Mouse (Mus musculus): ENCODE data around the gene Cks1b. TPM values are rescaled to one million over a fixed set of nuclear protein-coding genes. Genes with fewer than 3 reads are reported as not detected.

Gene Cks1b
- polyA plus RNA-seq, 1 experiment from 2014 or later = 13.1 TPM

DNA sequence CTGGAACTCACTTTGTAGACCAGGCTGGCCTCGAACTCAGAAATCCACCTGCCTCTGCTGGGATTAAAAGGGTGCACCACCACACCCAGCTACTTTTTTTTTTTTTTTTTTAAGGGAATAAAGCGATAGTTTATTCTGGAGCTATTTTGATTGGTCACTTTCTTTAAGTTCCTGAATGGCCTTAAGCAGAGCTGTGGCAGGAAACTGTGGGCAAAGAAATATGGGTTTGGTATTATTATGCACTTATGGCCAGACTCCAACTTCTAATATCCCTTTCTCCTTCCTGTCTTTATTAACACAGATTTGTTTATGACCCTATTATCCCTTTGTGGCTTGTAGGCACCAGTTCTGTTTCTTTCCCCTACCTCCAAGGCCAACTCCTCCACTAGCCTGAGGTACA is 2.2 kb upstream of the Cks1b start:
- WGBS (ENCODE audit: missing documents) = 17% methylated on average over 1 of the region's 2 CpGs
- Histone ChIP-seq H3K4me3 (ENCODE audit: inconsistent target) (no peak overlapping the region), H3K79me2 (ENCODE audit: inconsistent target) (peaks cover 81% of the 10 kb centered on the region), H3K36me3 (ENCODE audit: inconsistent target) (peaks cover 19% of the 10 kb centered on the region), H3K27ac (peak overlapping the region; percentile 33)

DNA sequence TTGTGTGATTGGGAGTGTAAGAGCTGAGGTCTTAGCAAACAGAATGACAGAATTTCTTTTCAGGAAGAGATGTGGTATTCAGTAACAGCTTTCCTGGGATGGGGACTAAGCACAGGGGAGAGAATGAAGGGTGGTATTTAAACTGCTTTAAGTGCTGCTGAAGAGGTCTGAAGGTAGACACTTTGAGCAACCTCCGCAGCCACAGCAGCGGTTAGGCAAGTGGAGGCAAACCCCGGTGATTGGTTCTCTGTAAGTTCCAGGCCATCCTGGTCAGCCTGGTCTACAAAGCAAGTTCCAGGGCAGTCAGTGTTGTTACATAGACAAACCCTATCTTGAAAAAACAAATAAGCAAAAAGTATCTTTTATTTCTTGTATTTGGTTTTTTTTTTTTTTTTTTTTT is 1.8 kb upstream of the Cks1b start:
- Histone ChIP-seq H3K4me3 (ENCODE audit: inconsistent target) (peak overlapping the region; percentile 93), H3K27ac (peak overlapping the region; percentile 96), H3K79me2 (ENCODE audit: inconsistent target) (peaks cover 79% of the 10 kb centered on the region), H3K36me3 (ENCODE audit: inconsistent target) (peaks cover 16% of the 10 kb centered on the region)
- 46% methylated on average over 3 of the region's 3 CpGs for WGBS (ENCODE audit: missing documents)

DNA sequence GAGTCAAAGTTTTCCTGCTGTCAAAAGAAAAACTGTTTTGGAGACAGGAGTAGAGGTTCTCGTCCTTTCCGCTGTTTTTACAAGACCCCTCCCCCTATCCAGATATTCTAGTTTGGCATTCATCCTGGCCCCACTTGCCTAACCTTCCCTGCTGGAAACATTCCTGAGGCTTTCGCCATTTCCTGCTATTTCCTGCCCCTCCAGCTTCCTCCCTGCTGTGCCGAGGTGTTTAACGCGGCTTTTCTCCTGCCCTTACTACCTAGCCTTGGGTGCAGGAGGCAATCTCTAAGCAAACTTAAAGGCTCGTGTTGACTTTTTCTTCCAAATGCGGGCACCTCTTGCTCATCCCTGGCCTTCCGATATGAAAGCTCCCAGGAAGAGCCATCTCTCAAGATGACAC is 1.4 kb upstream of the Cks1b start:
- Histone ChIP-seq H3K4me3 (ENCODE audit: inconsistent target) (peak overlapping the region; percentile 93), H3K27ac (peak overlapping the region; percentile 96), H3K36me3 (ENCODE audit: inconsistent target) (peaks cover 12% of the 10 kb centered on the region), H3K79me2 (ENCODE audit: inconsistent target) (peaks cover 75% of the 10 kb centered on the region)
- 10% methylated on average over 9 of the region's 9 CpGs for WGBS (ENCODE audit: missing documents)

DNA sequence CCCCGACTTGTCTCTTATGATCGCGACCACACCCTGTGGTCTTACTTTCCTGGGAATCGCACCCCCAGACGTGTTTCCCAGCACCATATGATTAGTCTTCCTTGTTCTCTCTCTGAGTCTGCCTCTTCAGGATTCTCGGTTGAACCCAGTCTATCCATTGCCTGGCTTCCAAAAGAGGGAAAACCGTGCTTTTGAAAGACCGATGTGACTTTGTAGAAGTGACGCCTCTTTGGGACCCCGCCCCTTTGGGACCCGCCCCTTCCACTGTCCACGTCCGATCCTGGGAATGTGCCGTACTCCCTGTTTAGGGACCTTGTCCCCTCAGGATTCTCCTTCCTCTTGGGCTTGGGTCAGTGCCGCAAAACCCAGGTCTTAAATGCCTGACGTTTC is 673 bp upstream of the Cks1b start:
- 1% methylated on average over 16 of the region's 16 CpGs for WGBS (ENCODE audit: missing documents)
- peaks cover 68% of the 10 kb centered on the region for H3K79me2 ChIP-seq (ENCODE audit: inconsistent target)
- peak overlapping the region; percentile 93 for H3K4me3 ChIP-seq (ENCODE audit: inconsistent target)
- H3K36me3 ChIP-seq (ENCODE audit: inconsistent target) = peaks cover 5% of the 10 kb centered on the region; the same call in 1 of the 2 replicates
- H3K27ac ChIP-seq = peak overlapping the region; percentile 96

DNA sequence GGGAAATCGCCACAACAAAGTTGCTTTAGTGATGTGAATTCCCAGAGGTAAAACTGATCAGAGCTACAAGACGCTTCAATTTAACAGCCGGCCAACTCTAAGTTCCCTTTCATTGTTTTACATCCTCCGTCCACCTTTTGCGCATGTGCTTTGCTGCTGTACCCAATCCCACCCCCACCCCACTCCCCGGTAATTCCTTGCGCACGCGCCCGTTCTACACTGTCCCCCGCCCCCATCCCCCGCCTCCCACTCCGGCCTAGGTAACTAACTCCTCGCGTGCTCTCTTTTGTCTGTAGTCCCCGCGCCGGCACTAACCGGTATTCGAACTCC is 378 bp downstream of the Cks1b start:
- under 1% methylated on average over 20 of the region's 20 CpGs for whole genome bisulfite sequencing (ENCODE audit: missing documents)
- H3K79me2 ChIP-seq (ENCODE audit: inconsistent target) = peaks cover 60% of the 10 kb centered on the region
- H3K36me3 ChIP-seq (ENCODE audit: inconsistent target) = no peaks in the 10 kb centered on the region
- peak overlapping the region; percentile 93 for H3K4me3 ChIP-seq (ENCODE audit: inconsistent target)
- peak overlapping the region; percentile 96 for H3K27ac ChIP-seq

DNA sequence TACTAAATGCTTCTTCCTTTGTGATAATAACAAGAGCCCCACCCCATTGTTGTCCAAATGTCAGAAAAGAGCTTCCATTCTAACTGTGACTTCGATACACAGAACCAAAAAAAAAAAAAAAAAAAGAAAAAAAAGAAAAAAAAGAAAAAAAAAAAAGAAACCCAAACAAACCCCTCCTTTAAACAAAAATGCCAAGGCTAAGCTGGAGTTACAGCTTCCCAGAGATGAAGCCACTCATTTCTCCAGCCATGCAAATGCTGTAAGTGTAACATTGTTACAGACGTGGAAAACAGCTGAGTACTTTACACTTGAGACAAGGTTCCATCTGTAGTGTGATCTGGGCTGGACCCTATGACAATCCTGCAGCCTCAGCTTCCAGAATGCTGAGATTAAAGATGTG is 1.1 kb downstream of the Cks1b start:
- Histone ChIP-seq H3K79me2 (ENCODE audit: inconsistent target) (peaks cover 59% of the 10 kb centered on the region), H3K36me3 (ENCODE audit: inconsistent target) (no peaks in the 10 kb centered on the region), H3K4me3 (ENCODE audit: inconsistent target) (peak overlapping the region; percentile 93), H3K27ac (peak overlapping the region; percentile 96)
- WGBS (ENCODE audit: missing documents) = 34% methylated on average over 2 of the region's 2 CpGs

DNA sequence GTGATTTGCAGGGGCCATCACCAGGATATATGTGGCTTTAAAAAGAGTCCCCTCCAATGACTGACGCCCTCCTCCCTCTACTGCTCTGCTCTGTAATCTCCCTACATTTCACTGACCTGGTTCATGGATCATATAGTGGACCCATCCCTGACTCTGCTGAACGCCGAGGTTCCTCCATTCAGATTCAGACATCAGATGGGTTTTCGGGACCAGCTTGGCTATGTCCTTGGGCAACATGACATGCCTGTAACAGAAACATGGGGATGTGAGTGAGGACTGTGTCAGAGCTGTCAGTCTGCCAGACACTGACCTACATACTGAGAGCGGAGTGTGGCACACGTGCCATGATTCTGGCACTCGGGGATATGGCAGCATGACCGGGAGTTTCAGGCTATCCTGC is 2.0 kb downstream of the Cks1b start:
- Histone ChIP-seq H3K27ac (no peak overlapping the region), H3K36me3 (ENCODE audit: inconsistent target) (no peaks in the 10 kb centered on the region), H3K4me3 (ENCODE audit: inconsistent target) (no peak overlapping the region), H3K79me2 (ENCODE audit: inconsistent target) (peaks cover 53% of the 10 kb centered on the region)
- WGBS (ENCODE audit: missing documents) = 95% methylated on average over 8 of the region's 8 CpGs

DNA sequence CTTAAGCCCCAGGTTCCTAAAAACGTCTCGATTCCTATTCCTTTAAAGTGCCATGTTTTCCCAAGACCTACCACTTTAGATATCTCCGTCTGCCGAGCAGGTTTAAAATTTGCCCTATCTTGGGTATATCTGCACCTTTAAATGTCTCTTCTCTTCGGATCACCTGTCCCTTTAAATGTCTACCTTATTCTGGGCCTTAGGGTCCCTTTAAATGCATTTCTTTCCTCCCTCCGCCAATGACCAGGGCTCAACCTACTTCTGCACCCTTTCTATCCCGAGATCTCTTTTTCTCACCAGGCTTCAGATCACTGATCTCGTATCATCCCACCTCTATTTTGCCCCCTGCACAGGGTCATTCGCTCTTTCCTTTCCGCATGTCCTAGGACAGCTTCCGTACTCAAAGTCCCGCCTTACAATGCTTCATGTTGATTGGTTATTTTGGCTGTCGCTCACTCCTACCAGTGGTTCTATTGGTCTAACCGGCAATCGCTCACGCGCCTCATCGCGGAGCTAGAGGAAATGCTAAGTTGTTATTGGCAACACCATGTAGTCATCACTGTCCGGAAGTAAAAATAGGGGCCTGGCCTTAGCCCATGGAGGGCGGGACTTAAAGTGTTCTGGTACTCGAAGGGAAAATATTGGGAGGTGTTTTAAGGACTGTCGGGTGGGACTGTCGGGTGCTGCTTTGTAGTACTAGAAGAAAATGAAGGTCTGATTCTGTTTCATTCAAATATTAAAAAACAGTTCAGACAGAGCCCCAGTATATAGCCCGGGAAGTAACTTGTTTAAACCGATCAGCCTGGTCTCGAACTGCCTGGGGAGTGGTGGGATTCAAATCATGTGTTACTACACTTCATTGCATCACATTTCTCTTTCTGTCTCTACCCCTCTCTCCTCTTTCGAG is 6.4 kb downstream of the Cks1b start, which contains the start of gene Flad1:
Flad1 (minus strand) TSS at position 381 of the 904 bp plus-strand sequence.
- Histone ChIP-seq H3K36me3 (ENCODE audit: inconsistent target) (peaks cover 23% of the 10 kb centered on the region), H3K79me2 (ENCODE audit: inconsistent target) (peaks cover 23% of the 10 kb centered on the region), H3K4me3 (ENCODE audit: inconsistent target) (peak within 1 kb of the TSS; percentile 96), H3K27ac (peak within 1 kb of the TSS; percentile 60)
- 2% methylated on average over 28 of the region's 28 CpGs for WGBS (ENCODE audit: missing documents)

DNA sequence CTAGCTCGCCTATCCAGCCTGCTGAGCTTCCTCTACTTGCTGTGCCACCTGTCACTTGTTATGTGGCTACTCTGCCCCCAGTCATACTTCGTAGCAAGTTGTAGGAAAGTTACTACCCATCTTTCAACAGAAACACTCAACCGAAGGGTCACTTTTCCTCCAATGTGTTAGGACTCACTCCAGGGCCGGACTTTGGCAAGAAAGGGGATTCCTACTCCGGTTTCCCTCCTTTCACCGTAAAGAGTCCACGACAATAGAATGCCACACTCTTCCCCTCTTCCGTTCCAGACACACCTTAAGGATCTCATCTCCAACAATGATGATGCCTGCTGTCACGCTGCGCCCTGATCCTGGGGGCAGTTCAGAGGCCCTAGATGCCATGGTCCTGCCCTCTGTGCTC is 7.3 kb downstream of the Cks1b start:
- Histone ChIP-seq H3K79me2 (ENCODE audit: inconsistent target) (peaks cover 14% of the 10 kb centered on the region), H3K27ac (peak overlapping the region; percentile 60; the same call in 1 of the 2 replicates), H3K36me3 (ENCODE audit: inconsistent target) (peaks cover 25% of the 10 kb centered on the region), H3K4me3 (ENCODE audit: inconsistent target) (peak overlapping the region; percentile 96)
- 82% methylated on average over 10 of the region's 10 CpGs for WGBS (ENCODE audit: missing documents)

DNA sequence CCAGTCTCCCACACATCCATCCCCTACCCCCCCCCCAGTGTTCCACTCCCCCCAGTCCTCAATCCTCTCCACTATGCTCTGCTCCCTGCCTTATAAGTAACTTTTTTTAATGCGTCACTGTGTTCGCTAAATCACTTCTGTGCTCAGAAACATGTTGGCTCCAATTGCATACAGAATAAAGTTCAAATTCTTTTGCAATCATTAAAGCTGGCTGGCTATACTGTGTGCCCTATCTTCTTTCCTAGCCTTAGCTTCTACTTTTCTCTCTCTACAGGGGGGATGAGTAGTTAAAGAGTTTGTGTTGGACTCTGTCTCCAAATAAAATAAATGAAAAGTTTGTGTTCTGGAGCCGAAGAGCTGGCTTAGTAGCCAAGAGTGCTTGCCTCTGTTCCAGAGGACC is 8.5 kb downstream of the Cks1b start:
- Histone ChIP-seq H3K79me2 (ENCODE audit: inconsistent target) (peaks cover 10% of the 10 kb centered on the region; the same call in 1 of the 2 replicates), H3K4me3 (ENCODE audit: inconsistent target) (no peak overlapping the region), H3K36me3 (ENCODE audit: inconsistent target) (peaks cover 37% of the 10 kb centered on the region), H3K27ac (no peak overlapping the region)
- WGBS (ENCODE audit: missing documents) = 100% methylated on average over 3 of the region's 3 CpGs

DNA sequence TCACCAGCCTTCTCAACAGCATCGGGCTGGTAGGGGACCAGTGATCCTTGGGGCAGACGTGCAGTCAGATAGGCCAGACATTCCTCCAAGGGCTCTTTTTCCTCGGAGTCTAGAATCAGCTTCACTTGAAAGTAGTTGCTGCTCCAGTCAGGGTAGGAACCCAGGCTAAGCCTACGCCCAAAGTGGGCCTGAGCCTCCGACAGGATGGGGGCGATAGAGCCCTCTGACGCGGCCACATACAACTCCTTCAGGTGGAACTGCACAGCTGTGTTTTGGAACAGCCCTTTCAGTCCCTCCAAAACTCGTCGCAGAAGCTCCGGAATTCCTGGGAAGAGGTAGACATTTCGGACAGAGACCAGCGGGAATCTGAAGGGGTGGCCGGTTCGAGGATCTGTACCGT is 9.7 kb downstream of the Cks1b start:
- H3K4me3 ChIP-seq (ENCODE audit: inconsistent target) = no peak overlapping the region
- no peak overlapping the region for H3K27ac ChIP-seq
- H3K79me2 ChIP-seq (ENCODE audit: inconsistent target) = peaks cover 10% of the 10 kb centered on the region; the same call in 1 of the 2 replicates
- 93% methylated on average over 16 of the region's 16 CpGs for WGBS (ENCODE audit: missing documents)
- peaks cover 49% of the 10 kb centered on the region for H3K36me3 ChIP-seq (ENCODE audit: inconsistent target)

DNA sequence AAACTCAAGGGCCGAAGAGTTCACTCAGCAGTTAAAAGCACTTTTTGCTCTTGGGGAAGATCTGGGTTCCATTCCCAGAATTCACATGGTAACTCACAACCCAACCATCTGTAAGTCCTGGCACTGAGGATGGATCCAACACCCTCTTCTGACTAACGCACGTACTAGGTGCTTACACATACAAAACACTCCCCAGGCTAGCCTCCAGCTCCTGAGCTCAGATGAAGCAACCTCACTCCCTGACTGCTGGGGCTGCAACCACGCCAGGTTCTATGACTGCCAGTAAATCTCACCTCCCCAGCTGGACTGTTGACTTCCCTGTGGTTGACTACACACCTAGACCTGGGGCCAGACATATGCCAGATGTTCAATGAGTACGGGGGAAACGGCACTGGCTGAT is 11.3 kb downstream of the Cks1b start:
- no peak overlapping the region for H3K27ac ChIP-seq
- peaks cover 10% of the 10 kb centered on the region; the same call in 1 of the 2 replicates for H3K79me2 ChIP-seq (ENCODE audit: inconsistent target)
- H3K4me3 ChIP-seq (ENCODE audit: inconsistent target) = no peak overlapping the region
- WGBS (ENCODE audit: missing documents) = 92% methylated on average over 6 of the region's 6 CpGs
- H3K36me3 ChIP-seq (ENCODE audit: inconsistent target) = peaks cover 65% of the 10 kb centered on the region

DNA sequence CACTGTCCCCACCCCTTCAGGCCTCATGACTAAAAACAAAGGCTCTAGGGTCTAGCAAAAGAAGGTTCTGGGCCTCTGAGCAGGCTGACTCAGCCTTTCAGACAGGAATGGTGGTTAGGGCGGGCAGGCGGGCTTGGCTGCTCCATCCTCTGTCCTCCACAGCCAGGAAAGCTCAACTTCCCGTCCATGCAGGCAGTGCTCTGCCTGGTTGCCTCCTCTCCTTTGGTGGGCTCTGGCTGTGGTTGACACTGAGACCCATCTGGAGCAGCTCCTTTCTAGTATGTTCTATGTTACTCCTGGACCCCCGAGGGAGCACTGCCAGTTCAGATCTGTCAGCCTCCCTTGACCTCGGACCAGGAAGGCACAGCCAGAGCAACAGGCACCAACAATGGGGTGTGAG is 15.5 kb downstream of the Cks1b start, which contains the start of gene Lenep:
Lenep (minus strand) TSS at position 101 of the 400 bp plus-strand sequence.
- H3K79me2 ChIP-seq (ENCODE audit: inconsistent target) = no peaks in the 10 kb centered on the region; the same call in 1 of the 2 replicates
- no peak within 1 kb of the TSS for H3K4me3 ChIP-seq (ENCODE audit: inconsistent target)
- H3K27ac ChIP-seq = no peak within 1 kb of the TSS
- 85% methylated on average over 5 of the region's 5 CpGs for WGBS (ENCODE audit: missing documents)
- peaks cover 59% of the 10 kb centered on the region for H3K36me3 ChIP-seq (ENCODE audit: inconsistent target)

DNA sequence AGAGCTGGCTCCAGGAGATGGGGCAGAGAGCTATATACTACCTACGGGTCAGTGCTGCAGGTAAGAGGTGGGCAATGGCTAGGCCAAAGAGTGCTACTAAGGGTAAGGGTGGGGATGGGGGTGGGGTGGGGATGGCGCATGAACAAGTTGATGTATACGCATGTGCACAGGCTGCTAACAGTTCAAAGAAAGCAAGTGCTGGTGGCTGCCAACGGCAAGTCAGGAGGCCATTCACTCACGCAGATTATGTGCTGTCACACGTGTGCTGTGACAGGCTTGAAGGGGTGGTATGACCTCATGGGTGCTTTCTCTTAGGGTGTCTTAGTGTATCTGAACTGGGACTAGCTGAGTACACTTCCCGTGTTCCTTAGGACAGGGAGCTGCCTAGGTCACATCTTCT is 16.9 kb downstream of the Cks1b start:
- Histone ChIP-seq H3K4me3 (ENCODE audit: inconsistent target) (no peak overlapping the region), H3K79me2 (ENCODE audit: inconsistent target) (no peaks in the 10 kb centered on the region; the same call in 1 of the 2 replicates), H3K36me3 (ENCODE audit: inconsistent target) (peaks cover 49% of the 10 kb centered on the region), H3K27ac (no peak overlapping the region)
- WGBS (ENCODE audit: missing documents) = 95% methylated on average over 6 of the region's 7 CpGs

DNA sequence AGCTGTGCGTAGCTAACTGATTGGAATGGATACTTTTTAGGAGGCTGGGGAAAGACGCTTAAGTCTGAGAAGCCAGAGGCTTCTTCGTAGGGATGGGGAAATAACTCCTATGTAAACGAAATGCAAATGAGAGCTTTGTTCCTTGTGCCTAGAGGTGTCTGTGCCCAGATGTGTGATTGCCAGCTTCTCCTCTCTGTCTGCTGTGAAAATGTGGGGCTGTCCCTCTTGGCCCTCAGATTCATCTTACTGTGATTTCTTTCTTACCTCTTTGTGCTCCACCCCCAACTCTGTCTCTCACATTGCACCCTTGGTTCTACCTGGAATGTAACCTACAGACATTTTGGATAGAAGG is 21.6 kb downstream of the Cks1b start:
- 5% methylated on average over 4 of the region's 4 CpGs for WGBS (ENCODE audit: missing documents)
- Histone ChIP-seq H3K27ac (no peak overlapping the region), H3K36me3 (ENCODE audit: inconsistent target) (peaks cover 6% of the 10 kb centered on the region), H3K4me3 (ENCODE audit: inconsistent target) (peak overlapping the region; percentile 85), H3K79me2 (ENCODE audit: inconsistent target) (peaks cover 14% of the 10 kb centered on the region)
